Mouse (Mus musculus) right cerebral cortex, postnatal 25 days (tissue): Measurements from ENCODE around the gene Bex6.
"Not testable (repeated sequence)": the region's sequence is repeated elsewhere in the genome, so short reads cannot be mapped to it uniquely, and the experiment has no call there.

Source experiments
- DNase-seq: peaks from one replicate; pipeline ENCODE4 v3.0.0; 2022

Bex6 gene

GRCm38 (mm10) chr16:32174340-32175005 lies 5.2 kb upstream of the Bex6 start:
- no peak for DNase-seq

- DNase-seq = no peak
These were observed 4.6 kb upstream of the Bex6 start for GRCm38 (mm10) chr16:32175029-32175428.

GRCm38 (mm10) chr16:32176896-32177686 lies 2.5 kb upstream of the Bex6 start:
- DNase-seq = no peak

- DNase-seq = no peak
These were observed 6.4 kb downstream of the Bex6 start for GRCm38 (mm10) chr16:32186056-32186455.

GRCm38 (mm10) chr16:32189109-32189508 lies 9.5 kb downstream of the Bex6 start:
- peak; percentile 6 for DNase-seq

- DNase-seq = peak; percentile 11
These were observed 10.4 kb downstream of the Bex6 start for GRCm38 (mm10) chr16:32190011-32190441.

GRCm38 (mm10) chr16:32200256-32201003 lies 20.8 kb downstream of the Bex6 start:
- DNase-seq = no peak

GRCm38 (mm10) chr16:32201004-32201325 lies 21.3 kb downstream of the Bex6 start:
- no peak for DNase-seq

- peak; percentile 25 for DNase-seq
These were observed 23.1 kb downstream of the Bex6 start for GRCm38 (mm10) chr16:32202681-32203080.

GRCm38 (mm10) chr16:32204902-32205301 lies 25.3 kb downstream of the Bex6 start:
- no peak for DNase-seq

GRCm38 (mm10) chr16:32214156-32214555 lies 34.5 kb downstream of the Bex6 start:
- DNase-seq = no peak

- peak; percentile 43 for DNase-seq
These were observed 35.4 kb downstream of the Bex6 start for GRCm38 (mm10) chr16:32214804-32215576.

GRCm38 (mm10) chr16:32221803-32222202 lies 42.2 kb downstream of the Bex6 start:
- no peak for DNase-seq

GRCm38 (mm10) chr16:32222399-32222798 lies 42.8 kb downstream of the Bex6 start:
- no peak for DNase-seq

- DNase-seq = not testable (repeated sequence)
These were observed 52.4 kb downstream of the Bex6 start for GRCm38 (mm10) chr16:32232050-32232449.
